Mouse (Mus musculus) ovary, postnatal 14 days (tissue): ENCODE measurements at regions not wholly inside any gene's neighbourhood (a gene's known extent, or its start where the extent isn't known, plus 50 kb on each side); places are given as distances from the start of the nearest gene placed in this dataset.

Source experiments
- DNase-seq: peaks from one replicate; pipeline ENCODE4 v3.0.0; 2022; ENCODE audit warnings: low spot score

DNA sequence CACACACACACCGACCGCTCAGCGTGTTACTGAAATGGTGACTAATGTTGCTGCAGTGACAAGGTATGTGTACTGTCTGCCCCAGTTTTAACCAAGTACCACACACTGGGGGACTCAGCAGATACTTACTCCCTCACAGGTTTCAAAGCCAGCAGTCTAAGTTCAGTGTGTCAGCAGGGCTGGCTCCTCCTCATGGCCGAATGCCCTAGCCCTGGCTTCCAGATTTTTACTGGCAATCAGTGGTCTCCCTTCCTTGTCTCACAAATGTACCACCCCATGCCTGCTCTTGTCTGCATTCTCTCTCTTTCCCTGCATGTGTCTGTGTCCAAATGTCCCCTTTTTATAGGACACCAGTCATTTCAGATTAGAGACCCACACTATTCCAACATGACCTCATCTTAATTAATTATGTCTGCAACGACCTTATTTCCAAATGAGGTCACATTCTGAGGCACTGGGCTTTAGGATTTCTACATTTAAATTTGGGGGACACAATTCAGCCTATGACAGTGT is 114.7 kb downstream of the Uri1 start:
- no peak for DNase-seq

- peak; percentile 13 for DNase-seq
Observed at GRCm38 (mm10) chr7:37893885-37894284, 120.4 kb upstream of the Zfp536 start.

DNA sequence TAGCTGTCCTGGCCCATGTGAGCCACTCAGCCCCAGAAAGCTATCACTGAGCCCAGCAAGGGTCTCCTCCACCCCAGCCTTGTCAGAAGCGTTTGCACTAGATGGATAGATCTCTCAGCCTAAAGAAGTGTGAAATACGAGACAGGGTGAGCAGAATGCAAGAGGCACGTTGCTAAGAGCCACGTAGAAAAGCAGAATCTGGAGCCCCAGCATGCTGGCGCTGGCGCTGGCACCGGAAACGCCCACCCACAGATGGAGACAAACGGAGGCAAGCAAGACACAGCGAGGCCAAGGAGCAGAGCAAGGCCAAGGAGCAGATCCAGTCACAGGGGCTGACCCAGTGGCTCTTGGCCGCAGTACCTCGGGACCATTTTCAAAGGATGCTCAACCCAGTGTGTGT is 100.9 kb upstream of the Zfp536 start:
- no peak for DNase-seq

DNA sequence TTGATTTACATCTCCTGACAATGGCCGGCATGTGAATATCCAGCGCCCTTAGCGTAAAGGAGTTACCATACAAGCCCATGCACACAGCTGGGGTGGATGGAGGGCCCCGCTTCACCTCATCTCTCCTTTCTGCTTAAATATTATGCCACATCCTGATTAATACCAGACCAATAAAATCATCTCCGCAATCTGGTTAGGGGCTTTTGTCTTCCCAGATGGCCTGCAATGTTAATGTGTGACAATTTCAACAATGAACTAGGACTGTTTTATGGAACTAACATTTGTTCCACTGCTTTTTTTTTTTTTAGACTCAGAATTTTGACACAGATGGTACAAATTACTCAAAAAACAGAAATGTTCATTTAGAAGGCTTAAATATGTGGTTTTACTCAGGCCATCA is 97.5 kb upstream of the Zfp536 start:
- DNase-seq: no peak

DNA sequence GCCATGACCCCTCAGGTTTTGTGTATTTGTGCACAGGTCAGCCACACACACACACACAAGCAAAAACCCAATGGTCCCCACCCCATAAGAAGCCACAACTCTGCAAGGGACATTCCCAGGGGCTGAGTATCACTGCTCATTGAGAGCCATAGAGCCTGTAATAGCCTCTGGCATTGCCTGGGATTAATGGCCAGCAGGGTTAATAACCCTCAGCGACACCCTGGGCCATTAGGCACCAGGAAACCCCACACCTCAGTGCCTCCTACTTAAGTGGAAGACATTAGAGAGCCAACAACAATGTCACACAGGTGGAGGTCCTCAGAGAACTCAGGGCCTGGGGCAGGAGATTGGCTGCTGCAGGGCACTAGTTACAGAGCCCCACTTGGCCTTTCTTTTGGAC is 93.0 kb upstream of the Zfp536 start:
- no peak for DNase-seq

- no peak for DNase-seq
Observed at GRCm38 (mm10) chr7:37851471-37851870, 78.0 kb upstream of the Zfp536 start.

GRCm38 (mm10) chr7:37845201-37845600 is 71.8 kb upstream of the Zfp536 start:
- DNase-seq: no peak

GRCm38 (mm10) chr7:37842000-37842513 is 68.6 kb upstream of the Zfp536 start:
- DNase-seq: no peak

GRCm38 (mm10) chr7:37841549-37841948 is 68.1 kb upstream of the Zfp536 start:
- DNase-seq: no peak

- no peak for DNase-seq
Observed at GRCm38 (mm10) chr7:37837883-37838282, 64.4 kb upstream of the Zfp536 start.

DNA sequence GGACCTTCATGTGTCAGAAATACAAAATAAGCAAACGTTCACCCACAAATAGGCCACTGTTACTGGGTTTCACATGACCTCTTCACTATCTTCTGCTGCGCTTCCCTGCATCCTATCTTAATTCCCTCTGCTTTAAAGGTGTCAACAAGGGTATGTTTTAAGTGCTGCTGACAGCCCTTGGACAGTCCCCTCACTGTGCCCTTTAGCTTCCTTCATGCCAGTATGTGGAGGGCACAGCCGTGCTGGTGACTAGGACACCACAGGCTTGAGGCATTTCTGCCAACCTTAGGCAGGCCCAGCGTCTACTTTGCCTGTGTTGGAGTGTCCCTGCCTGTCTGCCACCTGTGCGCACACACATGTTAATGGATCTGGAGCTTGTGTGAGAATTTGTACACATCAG is 63.9 kb upstream of the Zfp536 start:
- no peak for DNase-seq

- DNase-seq: no peak
Observed at GRCm38 (mm10) chr7:37833420-37833819, 60.0 kb upstream of the Zfp536 start.

DNA sequence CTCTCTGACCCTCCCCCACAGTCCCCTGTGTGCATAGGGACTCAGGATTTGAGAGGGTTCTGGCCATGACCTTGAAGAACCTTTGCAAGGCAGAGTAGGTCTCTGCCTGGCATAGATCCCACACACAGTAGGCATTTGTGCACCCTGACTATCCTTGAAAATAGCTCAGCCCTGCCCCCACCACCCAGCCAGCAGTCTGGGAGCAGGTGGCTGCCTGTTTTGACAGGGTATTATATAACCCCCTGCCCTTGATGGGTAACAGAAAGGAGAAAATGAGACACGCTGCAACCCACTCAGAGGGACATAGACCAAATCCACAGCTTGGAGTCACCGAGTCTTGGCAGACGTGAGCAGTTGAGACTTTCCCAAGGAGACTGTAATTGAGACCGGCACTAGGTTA is 58.9 kb upstream of the Zfp536 start:
- no peak for DNase-seq

GRCm38 (mm10) chr7:37825766-37826165 is 52.3 kb upstream of the Zfp536 start:
- DNase-seq: no peak
